Mouse (Mus musculus): ENCODE data around the gene Olfr1121.
"Not testable (repeated sequence)": the region's sequence is repeated elsewhere in the genome, so short reads cannot be mapped to it uniquely, and the experiment has no call there.

Olfr1121 gene

DNA sequence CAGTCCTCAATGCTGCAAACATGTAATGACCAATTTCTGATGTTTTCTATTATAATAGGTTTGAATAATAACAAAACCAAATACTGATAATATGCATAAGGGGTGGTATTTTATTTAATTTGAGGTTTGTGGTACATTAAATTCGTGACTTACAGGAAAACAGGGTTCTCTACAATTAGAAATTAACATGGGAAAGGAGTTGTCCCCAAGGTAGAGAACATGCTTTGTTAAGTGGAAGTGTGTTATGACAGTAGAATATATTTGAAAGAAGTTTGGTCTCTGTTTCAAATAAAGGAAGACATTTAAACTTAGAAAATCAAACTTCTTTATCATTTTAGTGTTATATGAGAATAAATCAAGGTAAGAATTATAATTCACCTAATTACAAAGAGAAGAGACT is at the start of gene Olfr1121:
TSS of gene Olfr1121 (plus strand) at position 301 of the 400 bp plus-strand sequence.
- DNase-seq (ENCODE audit: low spot score), result no peak

DNA sequence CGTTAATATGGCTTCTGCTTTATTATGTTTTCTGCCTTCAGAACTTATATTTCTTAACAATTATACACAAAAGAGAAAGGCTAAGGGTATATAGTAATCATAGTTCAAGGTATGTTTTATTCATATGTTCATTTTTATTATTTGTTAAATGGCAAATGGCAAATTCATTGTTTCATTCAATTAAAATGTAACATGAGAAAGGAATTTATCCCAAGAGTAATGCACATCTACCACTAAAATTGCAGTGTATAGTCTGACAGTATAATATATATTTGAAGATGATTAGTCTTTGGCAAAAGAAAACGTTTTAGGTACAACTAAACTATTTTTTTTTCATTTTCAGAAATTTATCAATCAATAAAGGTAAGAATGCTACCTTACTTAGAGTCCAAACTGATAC is 15.2 kb upstream of the Olfr1121 start, which contains the start of gene Olfr1120:
TSS of gene Olfr1120 (plus strand) at position 301 of the 400 bp plus-strand sequence.
- DNase-seq (ENCODE audit: low spot score), result no peak

DNA sequence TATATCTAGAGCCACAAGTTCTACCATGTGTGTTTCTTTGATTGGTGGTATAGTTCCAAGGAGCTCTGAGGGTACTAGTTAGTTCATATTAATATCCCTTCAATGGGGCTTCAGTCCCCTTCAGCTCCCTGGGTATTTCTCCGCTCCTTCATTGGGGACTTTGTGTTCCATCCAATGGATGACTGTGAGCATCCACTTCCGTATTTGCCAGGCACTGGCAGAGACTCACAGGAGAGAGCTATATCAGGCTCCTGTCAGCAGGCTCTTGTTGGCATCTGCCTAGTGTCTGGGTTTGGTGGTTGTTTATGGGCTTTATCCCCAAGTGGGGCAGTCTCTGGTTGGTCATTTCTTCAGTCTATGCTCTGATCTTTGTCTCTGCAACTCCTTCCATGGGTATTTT is 9.6 kb upstream of the Olfr1121 start:
- not testable (repeated sequence) for DNase-seq (ENCODE audit: low spot score)

DNA sequence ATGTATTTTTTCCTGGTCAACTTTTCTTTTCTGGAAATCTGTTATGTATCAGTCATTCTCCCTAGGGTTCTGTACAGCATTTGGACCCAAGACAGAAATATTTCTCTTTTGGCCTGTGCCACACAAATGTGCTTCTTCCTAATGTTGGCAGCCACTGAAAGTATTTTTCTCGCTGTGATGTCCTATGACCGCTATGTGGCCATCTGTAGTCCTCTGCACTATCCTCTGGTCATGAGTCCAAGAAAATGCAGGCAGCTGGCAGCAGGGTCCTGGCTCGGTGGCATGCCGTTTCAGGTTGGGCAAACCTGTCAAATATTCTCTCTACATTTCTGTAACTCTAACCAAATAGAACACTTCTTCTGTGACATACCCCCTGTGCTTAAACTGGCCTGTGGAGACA is 2.0 kb downstream of the Olfr1121 start:
- DNase-seq (ENCODE audit: low spot score), result no peak

DNA sequence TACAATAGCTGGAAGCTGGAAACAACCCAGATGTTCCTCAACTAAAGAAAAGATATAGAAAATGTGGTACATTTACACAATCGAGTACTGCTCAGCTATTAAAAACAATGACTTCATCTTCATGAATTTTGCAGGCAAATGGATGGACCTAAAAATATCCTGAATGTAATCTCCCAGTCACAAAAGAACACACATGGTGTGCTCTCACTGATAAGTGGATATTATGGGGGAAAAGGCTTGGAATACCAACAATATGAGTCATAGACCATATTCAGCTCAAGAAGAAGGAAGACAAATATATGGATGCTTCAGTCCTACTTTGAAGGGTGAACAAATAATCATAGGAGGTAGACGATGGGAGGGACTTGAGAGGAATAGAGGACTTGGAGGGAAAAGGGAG is 14.2 kb downstream of the Olfr1121 start:
- no peak for DNase-seq (ENCODE audit: low spot score)

DNA sequence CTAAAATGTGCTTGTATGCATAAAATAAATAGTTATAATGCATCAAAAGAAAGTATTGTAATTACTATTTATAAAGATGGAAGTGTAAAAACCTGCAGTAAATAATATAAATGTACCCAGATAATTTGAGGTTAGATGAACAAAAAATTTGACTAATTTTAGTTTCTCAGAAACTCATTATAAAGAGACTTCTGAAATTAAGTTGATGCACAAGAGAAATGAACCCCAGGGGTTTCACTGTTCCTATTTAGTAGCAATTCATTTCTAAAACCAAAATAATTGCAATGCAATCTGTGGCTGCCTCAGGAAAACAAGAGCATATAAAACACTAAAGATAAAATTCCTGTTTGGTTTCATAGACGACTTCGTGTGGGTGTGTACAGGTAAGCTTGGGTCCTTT is 15.9 kb downstream of the Olfr1121 start, which contains the start of gene Olfr1122:
TSS of gene Olfr1122 (plus strand) at position 301 of the 400 bp plus-strand sequence.
- DNase-seq (ENCODE audit: low spot score), result no peak

DNA sequence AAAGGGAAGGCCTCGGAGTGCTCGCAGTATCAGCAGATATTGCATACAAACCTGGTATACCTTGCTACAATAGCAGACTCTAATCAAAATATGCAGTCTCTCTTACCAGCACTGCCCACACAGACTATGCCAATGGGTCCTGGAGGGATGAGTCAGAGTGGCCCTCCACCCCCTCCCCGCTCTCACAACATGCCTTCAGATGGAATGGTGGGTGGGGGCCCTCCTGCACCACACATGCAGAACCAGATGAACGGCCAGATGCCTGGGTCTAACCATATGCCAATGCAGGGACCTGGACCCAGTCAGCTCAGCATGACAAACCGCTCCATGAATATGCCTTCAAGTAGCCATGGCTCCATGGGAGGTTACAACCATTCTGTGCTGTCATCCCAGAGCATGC is 23.9 kb downstream of the Olfr1121 start:
- DNase-seq (ENCODE audit: low spot score), result not testable (repeated sequence)

DNA sequence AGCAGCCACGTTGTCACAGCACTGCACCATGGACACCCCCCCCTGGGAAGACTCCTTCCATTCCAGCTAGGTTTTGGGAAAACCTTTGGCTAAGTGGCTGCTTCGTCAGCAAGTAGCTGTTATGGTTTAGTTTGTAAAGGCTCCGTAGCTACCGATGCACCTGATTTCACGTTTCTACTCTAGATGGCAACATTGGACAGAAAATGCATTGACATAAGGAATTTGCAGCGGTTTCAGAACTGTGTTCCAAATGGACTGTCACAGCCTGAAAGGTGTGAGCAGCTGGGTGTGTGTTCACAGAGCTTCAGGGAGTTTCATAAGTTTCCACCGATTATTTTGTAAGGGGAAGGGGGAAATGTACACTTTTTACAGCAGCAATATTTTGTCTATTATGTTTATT is 25.0 kb downstream of the Olfr1121 start:
- DNase-seq (ENCODE audit: low spot score), result not testable (repeated sequence)

DNA sequence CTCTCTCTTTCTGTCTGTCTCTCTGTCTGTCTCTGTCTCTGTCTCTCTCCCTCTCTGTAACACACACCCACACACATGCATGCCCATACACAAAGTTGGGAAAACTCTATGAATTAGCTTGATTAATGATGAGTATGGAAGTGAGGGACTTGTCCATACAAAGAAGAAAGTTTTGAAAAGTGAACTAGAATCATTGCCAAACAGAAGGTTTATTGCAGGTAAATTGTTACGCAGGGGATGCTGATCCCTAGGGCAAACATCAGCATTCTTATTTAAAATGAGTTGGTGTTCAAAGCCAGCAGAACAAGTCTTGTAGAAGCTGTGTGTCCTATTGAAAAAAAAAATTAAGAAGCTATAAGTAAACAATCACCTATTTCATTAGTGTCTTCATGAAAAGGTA is 46.6 kb downstream of the Olfr1121 start, which contains the start of gene Olfr1123:
TSS of gene Olfr1123 (plus strand) at position 301 of the 400 bp plus-strand sequence.
- DNase-seq (ENCODE audit: low spot score), result no peak

Measured in retina, embryonic 14.5 days (tissue).